Mouse (Mus musculus) stomach, adult 2 months (tissue): ENCODE results near the gene Scyl1. TPM values are rescaled to one million over a fixed set of nuclear protein-coding genes. Genes with fewer than 3 reads are reported as not detected.

ENCODE experiments used
- polyA plus RNA-seq: library from polyadenylated mRNA; depleted of rRNA; stranded (reverse); fragments of >200 nt; gene quantifications from 2 replicates; pipeline ENCODE4 v1.2.3, GENCODE M21; 2012; rRNA removed

Gene Scyl1
- polyA plus RNA-seq = 40.1 and 44.5 TPM in 2 replicates

DNA sequence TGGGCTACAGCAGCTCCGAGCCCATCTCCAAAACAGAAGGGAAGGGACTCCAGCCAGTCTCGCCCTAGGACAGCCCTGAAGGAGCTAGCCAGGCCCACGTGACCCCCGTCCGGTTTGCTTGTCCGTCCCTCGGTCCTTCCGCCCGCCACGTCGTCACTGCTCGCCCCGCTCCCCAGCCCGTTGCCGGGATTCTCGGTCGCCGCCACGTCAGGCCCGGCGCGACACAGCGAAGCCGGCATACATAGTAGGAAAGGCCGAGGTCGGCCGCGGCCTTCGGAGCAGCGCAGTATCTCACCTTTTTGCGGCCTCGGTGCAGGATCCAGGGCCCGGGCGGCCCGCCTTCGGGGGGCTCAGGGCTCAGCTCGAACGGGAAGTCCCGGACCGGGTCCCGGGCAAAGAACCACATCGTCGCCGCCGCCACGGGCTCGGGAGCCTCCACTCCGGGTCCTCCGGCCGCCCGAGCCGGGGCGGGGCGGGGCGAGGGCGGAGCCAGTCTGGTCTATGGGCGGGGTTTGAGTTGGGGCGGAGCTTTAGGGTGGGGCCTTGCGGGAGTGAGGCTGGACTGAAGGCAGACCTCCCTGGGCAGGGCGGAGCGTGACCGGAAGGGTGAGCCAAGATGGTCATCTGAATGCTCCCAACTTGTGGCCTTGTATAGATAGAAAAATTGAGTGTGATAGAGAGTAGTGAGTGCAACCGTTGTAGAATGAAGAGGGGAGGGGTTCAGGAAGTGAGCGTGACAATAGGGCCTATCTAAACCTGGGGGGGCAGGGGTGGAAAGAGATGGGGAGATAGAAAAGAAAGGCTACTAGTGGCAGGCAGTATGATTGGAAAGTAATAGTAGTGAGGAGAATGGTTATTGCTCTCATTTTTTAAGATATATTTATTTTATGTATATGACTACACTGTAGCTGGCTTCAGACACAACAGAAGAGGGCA is at the start of gene Scyl1:
TSS of gene Scyl1 (minus strand) at position 495 of the 936 bp plus-strand sequence.

DNA sequence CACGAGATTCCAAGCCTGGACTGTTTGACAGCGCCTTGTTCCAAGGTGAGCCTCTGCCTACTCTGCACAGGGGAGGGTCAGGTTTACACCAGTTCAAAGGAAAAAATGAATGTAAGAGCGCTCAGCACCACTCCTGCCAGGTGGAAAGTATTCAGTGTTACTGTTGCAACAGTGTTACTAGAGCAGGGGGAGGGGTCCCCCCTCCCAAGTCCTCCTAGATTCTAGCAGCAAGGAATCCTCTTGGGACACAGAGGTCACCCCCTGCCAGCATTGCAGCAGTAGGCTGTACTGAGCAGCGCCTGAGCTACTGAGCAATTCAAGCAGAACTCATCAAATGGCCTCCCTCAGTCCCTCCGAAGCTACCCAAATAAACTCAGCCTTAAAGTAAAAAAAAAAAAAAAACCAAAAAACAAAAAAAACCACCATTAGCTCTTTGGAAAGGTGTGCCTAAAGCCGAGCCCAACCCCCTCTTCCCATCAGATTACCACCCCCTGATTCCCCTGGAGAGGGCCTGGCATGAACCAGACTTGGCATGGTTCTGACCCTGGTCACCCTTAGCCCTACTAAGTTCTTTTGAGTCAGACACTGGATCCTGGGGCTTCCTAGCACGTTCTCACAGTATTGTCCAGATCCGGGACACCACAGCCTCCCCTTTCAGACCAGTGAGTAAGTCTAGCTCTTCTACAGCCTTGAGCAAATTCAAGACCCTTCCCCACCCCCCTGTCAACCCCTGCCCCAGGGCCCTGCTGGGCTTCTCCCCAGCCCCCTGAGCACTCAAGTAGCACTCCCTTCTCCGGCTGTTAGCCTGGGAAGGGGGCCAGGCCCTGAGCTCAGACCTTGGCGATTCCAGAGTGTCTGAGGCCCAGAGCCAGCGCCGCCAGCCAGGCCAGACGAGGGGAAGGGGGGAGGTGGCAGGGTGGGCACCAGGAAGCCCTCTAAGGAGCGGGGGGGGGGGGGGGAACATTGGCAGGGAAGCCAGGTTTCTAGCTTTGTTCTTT is 30.6 kb downstream of the Scyl1 start, which contains the start of gene Ltbp3:
TSS of gene Ltbp3 (plus strand) at position 585 of the 998 bp plus-strand sequence.

DNA sequence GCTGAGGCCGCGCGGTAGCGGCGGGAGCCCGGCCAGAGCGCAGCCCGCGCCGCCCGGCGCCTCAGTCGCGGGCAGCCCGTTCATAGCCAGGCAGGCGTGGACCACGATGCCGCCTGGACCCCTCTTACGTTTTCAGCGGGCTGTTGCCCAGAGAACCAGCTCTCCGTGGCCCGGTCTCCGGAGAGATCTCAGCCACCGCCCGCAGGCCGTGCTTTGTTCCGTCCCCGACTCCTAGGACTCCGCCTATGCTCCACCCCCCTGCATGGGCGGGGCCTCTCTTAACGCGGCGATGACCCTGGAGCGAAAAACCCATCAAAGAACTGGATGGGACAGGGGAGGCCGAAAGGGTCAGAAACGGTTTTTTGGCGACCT is 41.8 kb downstream of the Scyl1 start, which contains the start of gene Fam89b:
TSS of gene Fam89b (minus strand) at position 210 of the 372 bp plus-strand sequence.

DNA sequence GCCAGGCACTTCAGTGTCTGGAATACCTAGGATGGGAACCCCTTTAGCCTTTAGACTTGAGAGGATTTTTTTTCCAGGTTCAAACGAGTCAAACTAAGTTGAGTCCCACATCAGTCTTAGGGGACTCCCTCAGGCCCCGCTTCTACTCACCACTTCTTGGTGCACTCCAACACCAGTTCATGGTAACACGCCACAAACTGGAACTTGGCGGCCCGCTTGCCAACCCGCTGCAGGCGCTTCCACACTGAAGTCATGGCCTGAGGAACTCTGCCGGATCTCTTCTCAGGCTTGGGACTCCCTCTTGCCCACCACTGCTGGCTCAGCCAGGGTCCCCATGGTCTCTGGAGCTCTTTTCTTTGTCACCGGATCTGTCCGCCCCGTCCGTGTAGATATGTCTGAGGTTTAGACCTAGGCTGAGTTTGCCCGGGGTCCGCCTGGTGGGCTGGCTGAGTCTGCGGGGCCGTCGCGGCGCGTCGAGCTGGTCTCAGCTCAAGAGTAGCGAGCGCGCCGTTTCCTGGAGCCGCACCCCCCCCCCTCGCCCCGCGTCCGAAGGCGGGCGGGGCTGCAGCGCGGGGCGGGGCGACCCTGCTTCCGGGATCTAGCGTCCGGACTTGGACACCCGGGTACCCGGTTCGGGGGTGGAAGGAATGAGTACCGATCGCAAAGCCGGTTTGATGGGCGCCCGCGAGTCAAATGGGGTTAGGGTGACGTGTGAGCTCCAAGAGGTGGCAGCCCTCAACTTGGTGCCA is 45.3 kb downstream of the Scyl1 start, which contains the start of gene Ehbp1l1:
TSS of gene Ehbp1l1 (minus strand) at position 551 of the 749 bp plus-strand sequence.

Other genes with a start within 250 kb of the Scyl1 start
- 15.5 and 19.7 TPM in 2 replicates for gene Ovol1, start 210.8 kb downstream of the Scyl1 start, polyA plus RNA-seq
- 7.9 and 8.8 TPM in 2 replicates for gene Ap5b1, start 203.4 kb downstream of the Scyl1 start, polyA plus RNA-seq
- gene Rnaseh2c, start 169.5 kb downstream of the Scyl1 start, polyA plus RNA-seq = 33.0 and 50.2 TPM in 2 replicates
- 16.5 and 19.2 TPM in 2 replicates for gene Kat5, start 161.2 kb downstream of the Scyl1 start, polyA plus RNA-seq
- gene Rela, start 133.9 kb downstream of the Scyl1 start, polyA plus RNA-seq = 51.2 and 52.1 TPM in 2 replicates
- 17.8 and 23.9 TPM in 2 replicates for gene Sipa1, start 107.7 kb downstream of the Scyl1 start, polyA plus RNA-seq
- gene Map3k11, start 82.7 kb downstream of the Scyl1 start, polyA plus RNA-seq = 39.8 and 46.6 TPM in 2 replicates
- gene Pcnx3, start 82.5 kb downstream of the Scyl1 start, polyA plus RNA-seq = 72.3 and 74.8 TPM in 2 replicates
- gene Kcnk7, start 67.1 kb downstream of the Scyl1 start, polyA plus RNA-seq = 5.6 and 9.1 TPM in 2 replicates
- gene Ehbp1l1, start 45.1 kb downstream of the Scyl1 start, polyA plus RNA-seq = 38.0 and 41.9 TPM in 2 replicates
- gene Fam89b, start 41.8 kb downstream of the Scyl1 start, polyA plus RNA-seq = 90.2 and 136 TPM in 2 replicates
- gene Ltbp3, start 30.5 kb downstream of the Scyl1 start, polyA plus RNA-seq = 35.8 and 40.4 TPM in 2 replicates
- 9.3 and 10.0 TPM in 2 replicates for gene Frmd8, start 103.9 kb upstream of the Scyl1 start, polyA plus RNA-seq
- gene Slc25a45, start 106.4 kb upstream of the Scyl1 start, polyA plus RNA-seq = 9.7 and 9.8 TPM in 2 replicates
- gene Tigd3, start 122.7 kb upstream of the Scyl1 start, polyA plus RNA-seq = 0.19 and 0.25 TPM in 2 replicates
- gene Dpf2, start 141.6 kb upstream of the Scyl1 start, polyA plus RNA-seq = 29.4 and 29.7 TPM in 2 replicates
- gene Cdc42ep2, start 153.4 kb upstream of the Scyl1 start, polyA plus RNA-seq = 7.8 and 8.0 TPM in 2 replicates
- gene Pola2, start 192.8 kb upstream of the Scyl1 start, polyA plus RNA-seq = 14.8 and 18.1 TPM in 2 replicates
- not detected in 2 replicates for gene Slc22a20, start 214.7 kb upstream of the Scyl1 start, polyA plus RNA-seq
- gene Capn1, start 244.5 kb upstream of the Scyl1 start, polyA plus RNA-seq = 37.4 and 43.7 TPM in 2 replicates